Mouse (Mus musculus) neural tube, postnatal 0 days (tissue): Measurements from ENCODE around the gene Tmem59l. TPM values are rescaled to one million over a fixed set of nuclear protein-coding genes. Genes with fewer than 3 reads are reported as not detected.

Experiments
- polyA plus RNA-seq: library from polyadenylated mRNA; unstranded; fragments of >200 nt; fragmentation: Nextera tagmentation; extraction: Ambion mirVana; gene quantifications from 2 replicates; pipeline ENCODE4 v1.2.1, GENCODE M21; 2015

The Tmem59l gene
- 261 and 281 TPM in 2 replicates for polyA plus RNA-seq

DNA sequence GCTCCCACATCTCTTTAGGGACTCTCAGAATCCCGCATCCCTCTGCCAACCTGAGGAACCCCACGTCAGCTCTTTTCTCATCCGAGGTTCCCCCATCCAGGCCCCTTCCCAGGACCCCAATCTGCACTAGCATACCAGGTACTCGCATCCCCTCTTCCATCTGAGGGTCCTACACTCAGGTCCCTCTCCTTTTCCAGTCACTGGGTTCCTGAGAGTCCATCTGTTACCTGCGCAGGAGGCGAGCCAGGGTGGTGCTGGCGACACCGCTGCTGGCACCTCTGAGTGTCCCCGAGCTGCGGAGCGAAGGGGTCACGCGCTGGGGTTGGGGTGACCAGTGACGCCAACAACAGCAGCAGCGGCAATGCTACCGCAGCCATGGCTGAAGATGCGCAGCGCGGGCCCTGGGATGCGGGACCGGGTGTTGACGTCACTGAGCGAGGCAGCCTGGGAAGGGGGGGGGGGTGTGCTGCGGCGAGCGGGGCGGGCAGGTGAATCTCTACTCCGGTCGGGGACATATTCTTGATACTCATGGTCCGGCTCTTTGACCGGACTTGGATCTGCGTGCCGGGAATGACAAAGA lies at the start of gene Tmem59l:
Gene Tmem59l (minus strand): TSS at position 418 of the 580 bp plus-strand sequence.

DNA sequence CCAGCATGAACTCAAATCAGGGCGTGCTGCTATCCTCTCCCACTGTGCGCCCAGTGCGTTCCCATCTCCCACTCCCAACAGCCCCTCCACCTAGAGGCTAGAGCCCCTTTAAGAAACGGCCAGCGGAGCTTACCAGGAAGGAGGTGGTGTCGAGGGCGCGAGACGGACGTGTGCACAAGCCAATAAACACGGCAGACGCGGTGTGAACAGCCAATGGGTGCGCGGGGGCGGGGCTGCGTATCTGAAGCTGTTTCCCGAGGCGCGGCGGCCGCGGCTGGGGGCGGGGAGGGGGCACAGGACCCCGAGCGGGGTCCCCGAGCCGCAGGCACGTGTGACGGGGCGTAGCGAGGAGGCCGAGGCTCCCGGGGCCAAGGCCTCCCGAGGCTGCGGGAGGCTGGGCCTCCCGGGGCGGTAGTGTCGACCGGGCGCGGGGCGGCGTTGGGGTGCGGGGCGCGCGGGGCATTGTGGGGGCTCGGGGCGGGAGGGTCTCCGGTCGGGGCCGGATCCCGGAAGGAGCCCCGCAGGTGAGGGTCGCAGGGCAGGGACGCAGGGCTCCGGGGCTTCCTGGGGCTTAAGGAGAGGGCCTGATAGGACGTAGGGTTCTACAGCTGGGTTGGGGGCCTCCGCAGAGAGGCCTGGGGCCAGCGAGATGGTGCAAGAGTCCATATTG lies 40.5 kb upstream of the Tmem59l start, which contains the start of the genes Fkbp8 and Kxd1:
Gene Fkbp8 (plus strand): TSS at position 213 of the 670 bp plus-strand sequence.
Gene Kxd1 (minus strand): TSS at position 445 of the 670 bp plus-strand sequence.

DNA sequence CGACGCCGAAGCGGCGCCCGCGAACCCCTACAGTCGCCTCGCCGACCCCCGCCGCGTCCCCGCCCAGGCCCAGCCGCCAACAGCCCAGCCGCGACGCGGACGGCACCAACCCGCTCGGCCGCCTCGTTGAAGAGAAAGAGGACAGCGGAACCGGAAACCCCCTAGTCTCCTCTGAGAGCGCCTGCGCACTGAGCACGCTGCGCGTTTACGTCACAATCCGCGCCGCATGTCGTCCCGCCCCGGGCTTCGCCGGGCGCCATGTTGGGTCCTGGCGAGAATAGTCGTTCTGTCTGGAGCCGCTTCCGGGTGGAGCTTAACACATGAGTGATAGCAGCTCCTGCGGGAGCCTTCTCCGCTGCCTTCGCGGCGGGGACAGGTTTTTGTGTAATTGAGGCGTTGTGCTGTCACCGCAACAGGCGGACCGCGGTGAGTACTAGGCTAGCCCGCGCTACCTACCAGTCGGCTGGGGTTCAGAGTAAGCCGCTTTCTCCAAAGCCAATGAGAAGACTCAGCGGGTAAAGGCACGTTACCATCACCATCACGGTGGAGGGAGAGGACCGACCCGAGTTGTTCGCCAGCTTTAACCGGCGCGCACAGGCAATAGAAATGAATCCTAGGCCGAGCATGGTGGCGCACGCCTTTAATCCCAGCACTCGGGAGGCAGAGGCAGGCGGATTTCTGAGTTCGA lies 23.2 kb upstream of the Tmem59l start, which contains the start of gene Uba52:
Gene Uba52 (minus strand): TSS at position 574 of the 688 bp plus-strand sequence.

DNA sequence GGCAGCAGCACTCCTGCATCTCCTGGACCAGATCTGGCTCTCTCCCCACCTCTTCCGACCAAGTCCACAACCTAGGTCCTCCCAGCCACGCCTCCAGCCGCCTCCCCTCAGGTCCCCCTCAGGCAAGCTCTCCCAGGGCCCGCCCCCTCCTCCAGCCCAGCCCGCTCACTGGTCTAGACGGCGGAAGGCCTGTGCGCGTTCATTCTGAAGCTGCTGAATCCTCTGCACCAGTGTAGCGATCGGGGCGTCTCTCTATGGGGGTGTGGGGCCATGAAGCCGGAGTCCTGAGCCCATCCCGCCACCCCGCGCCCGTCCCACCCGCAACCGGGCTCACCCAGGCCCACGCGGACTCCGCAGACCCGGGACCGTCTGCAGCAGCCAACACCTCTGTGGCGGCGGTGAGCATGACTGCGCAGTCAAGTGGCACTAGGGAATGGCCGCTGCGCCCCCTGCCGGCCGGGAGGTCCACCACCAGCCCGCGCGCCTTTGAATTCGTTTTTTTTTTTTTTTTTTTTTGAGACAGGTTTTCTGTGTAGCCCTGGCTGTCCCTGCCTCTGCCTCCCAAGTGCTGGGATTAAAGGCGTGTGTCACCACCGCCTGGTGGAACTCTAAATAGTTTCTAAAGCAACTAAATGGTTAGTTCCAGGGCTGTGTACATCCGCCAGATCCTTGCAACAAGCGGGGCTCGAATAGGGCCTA lies 19.3 kb upstream of the Tmem59l start, which contains the start of gene Rex1bd:
Gene Rex1bd (minus strand): TSS at position 425 of the 699 bp plus-strand sequence.

DNA sequence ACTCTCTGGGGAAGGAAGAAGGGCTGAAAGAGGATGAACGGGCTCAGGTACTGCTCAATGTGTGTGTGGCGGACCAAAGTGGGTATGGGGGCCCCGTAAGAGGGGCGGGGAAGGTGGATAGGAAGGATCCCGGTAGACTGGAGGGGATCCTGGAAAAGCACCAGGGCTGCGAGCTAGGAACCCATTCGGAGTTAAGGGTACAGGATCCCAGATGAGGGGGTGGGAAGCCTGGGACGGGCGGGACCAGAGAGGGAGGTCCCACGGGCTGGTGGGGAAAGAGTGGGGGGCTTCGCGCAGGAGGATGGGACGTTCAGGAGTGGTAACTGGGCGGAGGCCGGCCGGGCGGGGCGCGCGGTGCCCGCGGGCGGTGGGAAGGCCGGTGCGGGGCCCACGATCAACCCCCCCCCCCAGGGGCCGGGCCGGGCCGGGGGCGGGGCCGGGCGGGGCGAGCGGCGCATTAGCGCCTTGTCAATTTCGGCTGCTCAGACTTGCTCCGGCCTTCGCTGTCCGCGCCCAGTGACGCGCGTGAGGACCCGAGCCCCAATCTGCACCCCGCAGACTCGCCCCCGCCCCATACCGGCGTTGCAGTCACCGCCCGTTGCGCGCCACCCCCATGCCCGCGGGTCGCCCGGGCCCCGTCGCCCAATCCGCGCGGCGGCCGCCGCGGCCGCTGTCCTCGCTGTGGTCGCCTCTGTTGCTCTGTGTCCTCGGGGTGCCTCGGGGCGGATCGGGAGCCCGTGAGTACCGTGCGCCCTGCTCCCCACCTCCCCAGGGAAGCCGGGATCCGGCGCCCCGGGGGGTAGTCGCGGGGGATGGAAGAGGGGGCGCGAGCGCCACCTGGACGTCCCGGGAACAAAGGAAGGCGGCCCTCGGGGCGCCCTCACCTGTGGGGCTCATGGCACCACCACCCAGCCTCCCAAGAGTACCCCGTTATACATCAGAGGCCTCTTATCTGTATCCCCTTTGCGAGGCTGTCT lies 5.8 kb upstream of the Tmem59l start, which contains the start of gene Crlf1:
Gene Crlf1 (plus strand): TSS at position 495 of the 977 bp plus-strand sequence.

DNA sequence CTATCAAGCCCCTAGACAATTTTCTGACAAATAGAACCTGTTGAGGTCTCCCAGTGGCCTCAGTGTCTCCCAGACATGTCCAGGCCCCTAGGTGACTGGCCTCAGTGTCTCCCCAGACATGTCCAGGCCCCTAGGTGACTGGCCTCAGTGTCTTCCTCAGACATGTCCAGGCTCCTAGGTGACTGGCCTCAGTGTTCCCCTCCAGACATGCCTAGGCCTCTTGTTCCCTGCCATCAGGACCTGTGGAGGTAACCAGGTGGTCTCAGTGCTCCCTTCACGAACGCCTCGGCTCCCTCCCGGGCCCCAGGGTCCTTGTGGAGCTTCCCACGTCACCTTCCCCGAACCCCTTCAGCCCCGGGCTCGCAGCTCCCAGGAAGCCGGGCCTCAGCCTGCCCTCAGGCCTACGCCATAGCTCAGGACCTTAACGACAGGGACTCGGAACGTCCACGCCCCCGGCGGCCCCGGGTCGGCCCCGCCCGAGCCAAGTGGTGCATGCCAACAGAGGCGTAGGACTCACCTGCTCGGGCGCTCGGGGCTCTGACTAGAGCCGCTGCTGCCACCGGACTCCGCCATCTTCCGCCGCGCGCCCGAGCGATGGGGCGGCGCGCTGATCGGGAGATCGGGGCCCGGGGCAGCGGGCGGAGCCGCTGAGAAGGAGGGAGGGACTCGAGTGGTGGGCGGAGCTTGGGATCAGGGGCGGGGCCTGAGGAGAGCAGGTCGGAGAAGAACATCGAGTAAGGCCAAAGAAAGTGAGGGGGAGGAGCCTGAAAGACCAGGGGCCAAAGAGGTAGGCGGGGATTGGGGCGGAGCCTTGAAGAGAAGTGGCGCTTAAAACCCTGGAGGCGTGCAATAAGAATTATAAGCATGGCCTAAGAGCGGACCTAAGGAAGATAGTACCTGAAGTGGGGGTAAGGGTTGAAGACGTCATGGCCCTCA lies 10.6 kb downstream of the Tmem59l start, which contains the start of gene Klhl26:
Gene Klhl26 (minus strand): TSS at position 636 of the 936 bp plus-strand sequence.

DNA sequence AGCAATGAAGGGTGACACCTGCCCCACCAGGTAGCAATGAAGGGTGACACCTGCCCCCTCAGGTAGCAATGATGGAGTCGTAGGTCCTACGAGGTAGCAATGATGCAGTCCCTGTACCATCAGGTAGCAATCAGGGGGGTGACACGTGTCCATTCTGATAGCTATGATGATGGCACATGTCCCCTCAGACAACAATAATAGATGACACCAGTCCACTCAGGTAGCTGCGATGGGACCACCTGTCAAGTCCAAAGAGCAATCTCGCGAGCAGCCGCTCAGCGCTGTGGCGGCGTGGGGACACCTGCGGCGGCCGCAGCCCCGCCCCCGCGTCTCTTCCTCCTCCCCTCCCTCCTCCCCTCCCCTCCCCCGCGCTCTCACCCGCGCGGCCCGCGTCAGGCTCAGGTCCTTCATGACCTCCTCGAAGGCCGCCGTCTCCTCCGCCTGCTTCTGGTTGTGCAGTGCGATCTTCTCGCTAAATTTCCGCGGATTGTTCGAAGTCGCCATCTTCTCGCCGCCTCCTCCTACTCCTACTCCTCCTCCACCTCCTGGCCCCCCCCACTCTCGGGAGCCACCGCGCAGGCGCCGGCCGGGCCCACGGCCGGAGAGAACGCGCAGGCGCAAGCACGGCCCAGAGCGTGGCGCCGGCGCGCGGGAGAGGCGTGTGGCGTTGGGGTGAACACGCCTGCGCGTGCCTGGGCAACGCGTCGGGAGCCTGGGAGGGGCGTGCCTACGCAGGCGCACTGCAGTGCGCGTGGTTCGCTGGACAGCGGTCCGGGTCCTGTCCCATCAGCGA lies 47.9 kb downstream of the Tmem59l start, which contains the start of gene Crtc1:
Gene Crtc1 (minus strand): TSS at position 525 of the 793 bp plus-strand sequence.

Other genes starting within 250 kb of the Tmem59l start
- gene Homer3, start 204.5 kb downstream of the Tmem59l start, polyA plus RNA-seq, result 19.1 and 21.1 TPM in 2 replicates
- 37.9 and 42.1 TPM in 2 replicates for gene Ddx49, start 184.9 kb downstream of the Tmem59l start, polyA plus RNA-seq
- gene Cope, start 184.8 kb downstream of the Tmem59l start, polyA plus RNA-seq, result 301 and 337 TPM in 2 replicates
- 64.3 and 66.1 TPM in 2 replicates for gene Cers1, start 171.6 kb downstream of the Tmem59l start, polyA plus RNA-seq
- 6.2 and 9.8 TPM in 2 replicates for gene Gdf1, start 157.5 kb downstream of the Tmem59l start, polyA plus RNA-seq
- 11.1 and 12.8 TPM in 2 replicates for gene Upf1, start 134.1 kb downstream of the Tmem59l start, polyA plus RNA-seq
- gene Comp, start 113.8 kb downstream of the Tmem59l start, polyA plus RNA-seq, result 1.1 and 1.3 TPM in 2 replicates
- gene Crtc1, start 47.8 kb downstream of the Tmem59l start, polyA plus RNA-seq, result 37.6 and 49.6 TPM in 2 replicates
- 31.4 and 33.0 TPM in 2 replicates for gene Klhl26, start 10.4 kb downstream of the Tmem59l start, polyA plus RNA-seq
- gene Crlf1, start 5.8 kb upstream of the Tmem59l start, polyA plus RNA-seq, result 19.6 and 21.2 TPM in 2 replicates
- 212 and 215 TPM in 2 replicates for gene Rex1bd, start 19.4 kb upstream of the Tmem59l start, polyA plus RNA-seq
- gene Uba52, start 23.4 kb upstream of the Tmem59l start, polyA plus RNA-seq, result 753 and 869 TPM in 2 replicates
- gene Fkbp8, start 40.4 kb upstream of the Tmem59l start, polyA plus RNA-seq, result 305 and 354 TPM in 2 replicates
- 52.3 and 54.9 TPM in 2 replicates for gene Kxd1, start 40.6 kb upstream of the Tmem59l start, polyA plus RNA-seq
- gene Ell, start 52.1 kb upstream of the Tmem59l start, polyA plus RNA-seq, result 11.4 and 14.1 TPM in 2 replicates
- 113 TPM in 2 replicates for gene Isyna1, start 107.0 kb upstream of the Tmem59l start, polyA plus RNA-seq
- gene Ssbp4, start 121.5 kb upstream of the Tmem59l start, polyA plus RNA-seq, result 221 and 251 TPM in 2 replicates
- gene Lrrc25, start 128.8 kb upstream of the Tmem59l start, polyA plus RNA-seq, result 2.3 and 2.5 TPM in 2 replicates
- gene Gdf15, start 145.1 kb upstream of the Tmem59l start, polyA plus RNA-seq, result 0.55 and 0.79 TPM in 2 replicates
- gene Pgpep1, start 173.0 kb upstream of the Tmem59l start, polyA plus RNA-seq, result 72.8 and 79.8 TPM in 2 replicates
- 194 and 204 TPM in 2 replicates for gene Lsm4, start 185.9 kb upstream of the Tmem59l start, polyA plus RNA-seq
- gene Jund, start 211.6 kb upstream of the Tmem59l start, polyA plus RNA-seq, result 107 and 140 TPM in 2 replicates
- gene Iqcn, start 216.1 kb upstream of the Tmem59l start, polyA plus RNA-seq, result 0.03 TPM in 1 of 2 replicates, not detected in the other
- not detected in 2 replicates for gene Gm3336, start 231.2 kb upstream of the Tmem59l start, polyA plus RNA-seq
- 0.12 and 0.14 TPM in 2 replicates for gene Pde4c, start 236.4 kb upstream of the Tmem59l start, polyA plus RNA-seq